Mouse (Mus musculus) brain, embryonic 14.5 days (tissue): ENCODE data around the gene Zbtb16. TPM values are rescaled to one million over a fixed set of nuclear protein-coding genes. Genes with fewer than 3 reads are reported as not detected.
A peak's percentile ranks its signal among the peaks of the same experiment; 100 is the strongest.

Experiments used
- DNase-seq: peaks from one replicate; pipeline ENCODE4 v3.0.0-alpha.2; 2011; ENCODE audit warnings: low read depth
- CTCF ChIP-seq: fragments of 200-500 bp; IDR thresholded peaks from 2 replicates; pipeline ENCODE4 v1.5.1; 2012; ENCODE audit warnings: inconsistent platforms, mild to moderate bottlenecking, moderate library complexity, borderline replicate concordance; ENCODE audit not compliant: insufficient read depth, insufficient read length; ENCODE audit errors: extremely low read depth
- POLR2A ChIP-seq: fragments of 200-500 bp; IDR thresholded peaks from 2 replicates; pipeline ENCODE4 v1.6.1; 2012; ENCODE audit warnings: mild to moderate bottlenecking, inconsistent platforms, borderline replicate concordance; ENCODE audit not compliant: poor library complexity, insufficient read depth, insufficient read length, severe bottlenecking; ENCODE audit errors: extremely low read depth
- polyA plus RNA-seq: library from polyadenylated mRNA; depleted of rRNA; stranded (reverse); fragments of >200 nt; gene quantifications from 2 replicates; pipeline ENCODE4 v1.2.3, GENCODE M21; 2012

Zbtb16 gene
- polyA plus RNA-seq, 1 experiment = 4.1 TPM

GRCm38 (mm10) chr9:48723511-48724304 lies 112.3 kb downstream of the Zbtb16 start:
- DNase-seq = peak; percentile 52
- no peak for TF ChIP-seq POLR2A
- no peak for TF ChIP-seq CTCF

- no peak for DNase-seq
- TF ChIP-seq CTCF (no peak), POLR2A (no peak)
Observed at GRCm38 (mm10) chr9:48723025-48723424, 113.0 kb downstream of the Zbtb16 start.

- TF ChIP-seq CTCF (no peak), POLR2A (no peak)
- no peak for DNase-seq
Observed at GRCm38 (mm10) chr9:48722261-48722920, 113.6 kb downstream of the Zbtb16 start.

GRCm38 (mm10) chr9:48721655-48722054 lies 114.4 kb downstream of the Zbtb16 start:
- DNase-seq = no peak
- TF ChIP-seq CTCF = no peak
- no peak for TF ChIP-seq POLR2A

GRCm38 (mm10) chr9:48721172-48721571 lies 114.8 kb downstream of the Zbtb16 start:
- TF ChIP-seq POLR2A = no peak
- TF ChIP-seq CTCF = no peak
- no peak for DNase-seq

- TF ChIP-seq CTCF = no peak
- no peak for TF ChIP-seq POLR2A
- no peak for DNase-seq
Observed at GRCm38 (mm10) chr9:48720251-48720963, 115.6 kb downstream of the Zbtb16 start.

GRCm38 (mm10) chr9:48719619-48720018 lies 116.4 kb downstream of the Zbtb16 start:
- TF ChIP-seq CTCF = no peak
- no peak for TF ChIP-seq POLR2A
- no peak for DNase-seq

GRCm38 (mm10) chr9:48716549-48716948 lies 119.5 kb downstream of the Zbtb16 start:
- no peak for DNase-seq
- no peak for TF ChIP-seq CTCF
- no peak for TF ChIP-seq POLR2A

- TF ChIP-seq CTCF (no peak), POLR2A (no peak)
Observed at GRCm38 (mm10) chr9:48715042-48715441, 121.0 kb downstream of the Zbtb16 start.

GRCm38 (mm10) chr9:48713779-48714178 lies 122.2 kb downstream of the Zbtb16 start:
- no peak for TF ChIP-seq POLR2A
- no peak for TF ChIP-seq CTCF
- no peak for DNase-seq

More at GRCm38 (mm10) chr9:48715042-48715441, 121.0 kb downstream of the Zbtb16 start:
- no peak for DNase-seq
